ENCODE assay signal across 14 mouse cellular contexts in genomic region chr15:21437924-21438323, GRCm38 (mm10).
"Had no signal": no experiment of that assay in that cellular context is flagged by ENCODE, and none has a peak within 500 bp of the region (broad histone marks: within the 10 kb centered on the region; RNA-seq: fewer than 3 reads in every experiment).

No protein-coding gene starts in this region.

- H3K4me1 ChIP-seq: kidney, embryonic 15.5 days; limb, embryonic 10.5 days; liver, embryonic 15.5 days; neural tube, embryonic 13.5 days had no signal

- H3K4me3 ChIP-seq: kidney, embryonic 15.5 days; left cerebral cortex, adult 2 months; limb, embryonic 10.5 days; liver, embryonic 15.5 days; neural tube, embryonic 13.5 days had no signal

- H3K9ac ChIP-seq: kidney, embryonic 15.5 days; liver, embryonic 15.5 days; neural tube, embryonic 13.5 days had no signal

- H3K27me3 ChIP-seq: kidney, embryonic 15.5 days; liver, embryonic 15.5 days; neural tube, embryonic 13.5 days had no signal

- H3K36me3 ChIP-seq: kidney, embryonic 15.5 days; limb, embryonic 10.5 days; liver, embryonic 15.5 days; neural tube, embryonic 13.5 days had no signal

- ATAC-seq: intestine, embryonic 16.5 days; lung, postnatal 0 days had no signal

- H3K27ac ChIP-seq: kidney, embryonic 15.5 days; left cerebral cortex, adult 2 months; limb, embryonic 10.5 days; liver, embryonic 15.5 days; neural tube, embryonic 13.5 days; stomach, postnatal 0 days had no signal

- DNase-seq: kidney, adult 2 months; kidney, postnatal 14 days; lung, adult 2 months; lung, postnatal 36 days; thymus, postnatal 4 days had no signal

- H3K4me2 ChIP-seq: kidney, embryonic 15.5 days; liver, embryonic 11.5 days; liver, embryonic 15.5 days; neural tube, embryonic 13.5 days had no signal

- H3K9me3 ChIP-seq: kidney, embryonic 15.5 days; limb, embryonic 10.5 days; liver, embryonic 15.5 days; neural tube, embryonic 13.5 days had no signal
